Mouse (Mus musculus): ENCODE data around the gene Cyren.

Gene Cyren

GRCm38 (mm10) chr6:34889185-34889584, 11.3 kb upstream of the Cyren start:
- Histone ChIP-seq H3K36me3 (ENCODE audit: insufficient read depth, low read length) (peaks cover 62% of the 10 kb centered on the region), H3K9me3 (ENCODE audit: low read length) (no peaks in the 10 kb centered on the region), H3K4me1 (replicated peaks; ENCODE audit: low read depth, low read length) (peaks cover 33% of the 10 kb centered on the region), H3K27me3 (ENCODE audit: insufficient read depth, low read length) (peaks cover 28% of the 10 kb centered on the region), H3K4me3 (replicated peaks; ENCODE audit: low read length) (peak overlapping the region; percentile 52)
- no peak for TF ChIP-seq CTCF (conservative IDR thresholded peaks at IDR 0.05; ENCODE audit: low read length)

- peaks cover 72% of the 10 kb centered on the region for H3K36me3 ChIP-seq (ENCODE audit: insufficient read depth, low read length)
- H3K9me3 ChIP-seq (ENCODE audit: low read length), result no peaks in the 10 kb centered on the region
- peaks cover 22% of the 10 kb centered on the region for H3K27me3 ChIP-seq (ENCODE audit: insufficient read depth, low read length)
- no peak overlapping the region for H3K4me3 ChIP-seq (replicated peaks; ENCODE audit: low read length)
- peaks cover 28% of the 10 kb centered on the region for H3K4me1 ChIP-seq (replicated peaks; ENCODE audit: low read depth, low read length)
- TF ChIP-seq POU5F1 (IDR thresholded peaks at IDR 0.05; ENCODE audit: borderline replicate concordance, low read length), result no peak
- no peak for TF ChIP-seq CTCF (conservative IDR thresholded peaks at IDR 0.05; ENCODE audit: low read length)
- TF ChIP-seq NANOG (IDR thresholded peaks at IDR 0.05; ENCODE audit: borderline replicate concordance, low read length), result no peak
Measured at GRCm38 (mm10) chr6:34887131-34887850, 9.4 kb upstream of the Cyren start.

GRCm38 (mm10) chr6:34884724-34885123, 6.9 kb upstream of the Cyren start:
- peaks cover 65% of the 10 kb centered on the region for H3K36me3 ChIP-seq (ENCODE audit: insufficient read depth, low read length)
- no peak for TF ChIP-seq POU5F1 (IDR thresholded peaks at IDR 0.05; ENCODE audit: borderline replicate concordance, low read length)
- no peak for TF ChIP-seq NANOG (IDR thresholded peaks at IDR 0.05; ENCODE audit: borderline replicate concordance, low read length)
- TF ChIP-seq CTCF (conservative IDR thresholded peaks at IDR 0.05; ENCODE audit: low read length), result no peak
- H3K4me1 ChIP-seq (replicated peaks; ENCODE audit: low read depth, low read length), result peaks cover 51% of the 10 kb centered on the region
- no peak overlapping the region for H3K4me3 ChIP-seq (replicated peaks; ENCODE audit: low read length)
- peaks cover 14% of the 10 kb centered on the region for H3K27me3 ChIP-seq (ENCODE audit: insufficient read depth, low read length)
- H3K9me3 ChIP-seq (ENCODE audit: low read length), result no peaks in the 10 kb centered on the region

GRCm38 (mm10) chr6:34879911-34880475, 2.1 kb upstream of the Cyren start:
- Histone ChIP-seq H3K36me3 (ENCODE audit: insufficient read depth, low read length) (peaks cover 29% of the 10 kb centered on the region), H3K9me3 (ENCODE audit: low read length) (no peaks in the 10 kb centered on the region), H3K4me1 (replicated peaks; ENCODE audit: low read depth, low read length) (peaks cover 64% of the 10 kb centered on the region), H3K27me3 (ENCODE audit: insufficient read depth, low read length) (peaks cover 7% of the 10 kb centered on the region; the same call in 1 of the 2 replicates), H3K4me3 (replicated peaks; ENCODE audit: low read length) (no peak overlapping the region)
- TF ChIP-seq NANOG (IDR thresholded peaks at IDR 0.05; ENCODE audit: borderline replicate concordance, low read length), result no peak
- TF ChIP-seq CTCF (conservative IDR thresholded peaks at IDR 0.05; ENCODE audit: low read length), result no peak
- no peak for TF ChIP-seq POU5F1 (IDR thresholded peaks at IDR 0.05; ENCODE audit: borderline replicate concordance, low read length)

GRCm38 (mm10) chr6:34879101-34879740, 1.4 kb upstream of the Cyren start:
- Histone ChIP-seq H3K4me3 (replicated peaks; ENCODE audit: low read length) (peak overlapping the region; percentile 91; the same call in 1 of the 2 replicates), H3K36me3 (ENCODE audit: insufficient read depth, low read length) (peaks cover 23% of the 10 kb centered on the region), H3K9me3 (ENCODE audit: low read length) (no peaks in the 10 kb centered on the region), H3K27me3 (ENCODE audit: insufficient read depth, low read length) (peaks cover 7% of the 10 kb centered on the region; the same call in 1 of the 2 replicates), H3K4me1 (replicated peaks; ENCODE audit: low read depth, low read length) (peaks cover 68% of the 10 kb centered on the region)
- TF ChIP-seq CTCF (conservative IDR thresholded peaks at IDR 0.05; ENCODE audit: low read length) (no peak), POU5F1 (IDR thresholded peaks at IDR 0.05; ENCODE audit: borderline replicate concordance, low read length) (no peak), NANOG (IDR thresholded peaks at IDR 0.05; ENCODE audit: borderline replicate concordance, low read length) (no peak)

- H3K4me3 ChIP-seq (replicated peaks; ENCODE audit: low read length), result peak overlapping the region; percentile 13; the same call in 1 of the 2 replicates
- H3K4me1 ChIP-seq (replicated peaks; ENCODE audit: low read depth, low read length), result peaks cover 72% of the 10 kb centered on the region
- TF ChIP-seq NANOG (IDR thresholded peaks at IDR 0.05; ENCODE audit: borderline replicate concordance, low read length), result no peak
- TF ChIP-seq CTCF (conservative IDR thresholded peaks at IDR 0.05; ENCODE audit: low read length), result no peak
- no peak for TF ChIP-seq POU5F1 (IDR thresholded peaks at IDR 0.05; ENCODE audit: borderline replicate concordance, low read length)
- 0 out of 2 replicates have a peak, but pooled peaks cover 3% of the 10 kb centered on the region for H3K36me3 ChIP-seq (ENCODE audit: insufficient read depth, low read length)
- peaks cover 11% of the 10 kb centered on the region for H3K27me3 ChIP-seq (ENCODE audit: insufficient read depth, low read length)
- no peaks in the 10 kb centered on the region for H3K9me3 ChIP-seq (ENCODE audit: low read length)
Measured at GRCm38 (mm10) chr6:34876835-34877156, 1.1 kb downstream of the Cyren start.

- no peak for TF ChIP-seq CTCF (conservative IDR thresholded peaks at IDR 0.05; ENCODE audit: low read length)
- TF ChIP-seq POU5F1 (IDR thresholded peaks at IDR 0.05; ENCODE audit: borderline replicate concordance, low read length), result no peak
- no peak for TF ChIP-seq NANOG (IDR thresholded peaks at IDR 0.05; ENCODE audit: borderline replicate concordance, low read length)
- Histone ChIP-seq H3K4me1 (replicated peaks; ENCODE audit: low read depth, low read length) (peaks cover 66% of the 10 kb centered on the region), H3K9me3 (ENCODE audit: low read length) (no peaks in the 10 kb centered on the region), H3K36me3 (ENCODE audit: insufficient read depth, low read length) (0 out of 2 replicates have a peak, but pooled peaks cover 3% of the 10 kb centered on the region), H3K4me3 (replicated peaks; ENCODE audit: low read length) (0 out of 2 replicates have a peak overlapping the region, but pooled peaks have one; percentile 13), H3K27me3 (ENCODE audit: insufficient read depth, low read length) (peaks cover 11% of the 10 kb centered on the region)
Measured at GRCm38 (mm10) chr6:34875966-34876834, 1.7 kb downstream of the Cyren start.

All from E14TG2a.4 (cell line).